Mouse (Mus musculus) v-Abl transformed pro-B cells (cell line): ENCODE data around the gene Ly75.

ENCODE experiments used
- in situ Hi-C, 2 experiments: fragments of 400-800 bp; cut with MboI; formaldehyde crosslinking; loops; one replicate each; pipeline ENCODE4 v1.15.1; 2025; ENCODE audit not compliant: unreplicated experiment in 2 of 2

The Ly75 gene

DNA sequence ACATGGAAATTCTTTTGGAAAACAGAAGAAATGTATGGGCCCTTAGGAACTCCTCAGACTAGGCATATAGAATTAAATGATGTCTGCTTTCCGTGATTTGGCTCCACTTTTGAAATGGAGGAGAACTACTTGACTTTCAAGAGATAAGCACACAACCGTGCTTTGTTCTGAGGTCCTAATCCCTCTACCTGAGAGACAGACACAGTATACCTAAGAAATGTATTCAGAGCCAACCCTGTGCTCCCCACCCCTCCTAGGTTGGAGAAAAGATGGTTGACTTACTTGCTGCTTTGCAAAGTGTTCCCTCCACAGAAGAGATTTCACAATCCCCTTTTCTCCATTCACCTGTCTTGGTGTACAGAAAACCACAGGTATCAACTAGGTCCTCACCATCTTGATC lies 126.4 kb downstream of the Ly75 start:
- in situ Hi-C loops: no loop called here

DNA sequence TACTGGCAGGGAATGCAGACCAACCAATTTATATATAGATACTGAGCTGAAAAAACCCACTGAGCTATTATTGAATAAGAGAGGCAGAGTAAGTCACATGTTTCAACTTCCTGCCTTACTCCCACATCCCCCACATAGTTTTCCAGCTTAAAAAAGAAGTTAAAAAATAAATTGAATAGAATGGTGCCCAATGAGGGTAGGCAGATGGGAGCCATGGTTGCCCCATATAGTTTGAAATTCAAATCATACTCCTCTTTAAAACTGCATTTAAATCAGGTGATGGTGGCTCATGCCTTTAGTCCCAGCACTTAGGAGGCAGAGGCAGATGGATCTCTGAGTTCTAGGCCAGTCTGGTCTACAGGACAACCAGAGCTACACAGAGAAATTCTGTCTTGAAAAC lies 129.6 kb downstream of the Ly75 start:
- in situ Hi-C loops: no loop called here

DNA sequence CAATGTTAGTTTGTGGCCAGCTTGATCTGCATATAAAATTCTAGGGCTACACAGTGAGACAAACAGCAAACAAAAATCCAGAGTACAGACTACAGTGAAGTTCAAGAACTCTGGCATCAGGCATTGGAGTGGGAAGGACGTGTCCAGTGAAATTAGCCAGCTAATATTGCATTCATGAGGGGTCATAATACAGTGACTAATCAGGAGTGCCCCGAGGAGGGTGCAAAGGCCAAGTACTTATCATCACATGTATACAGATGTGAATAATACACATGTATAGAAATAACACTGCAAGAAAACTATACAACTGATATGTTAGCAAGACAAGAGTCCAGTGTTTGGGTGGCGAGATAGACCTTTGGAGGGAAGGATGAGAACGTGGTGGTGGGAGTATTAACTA lies 130.3 kb downstream of the Ly75 start:
- in situ Hi-C loops: no loop called here
